Comparison of ENCODE assay signal across 10 mouse cellular contexts in the genomic region with DNA sequence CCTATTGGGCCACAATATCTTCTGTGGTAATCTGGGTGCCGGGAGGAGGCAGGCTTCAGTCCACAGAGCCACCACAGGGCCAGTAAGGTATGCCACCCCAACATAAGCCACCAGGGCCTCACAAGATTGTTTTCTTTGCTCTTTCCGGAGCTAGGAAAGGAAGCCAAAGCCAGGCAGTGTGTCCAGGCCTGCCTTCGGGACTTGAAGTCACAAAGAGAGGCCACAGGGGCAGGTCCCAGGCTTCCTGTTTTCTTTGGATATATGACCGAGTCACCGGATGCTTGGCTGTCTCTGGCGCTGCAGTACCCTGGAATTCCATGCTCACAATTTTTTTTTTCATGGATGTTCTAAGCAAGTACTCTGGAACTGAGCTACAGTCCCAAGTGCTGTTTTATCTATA. TPM values are rescaled to one million over a fixed set of nuclear protein-coding genes. Genes with fewer than 3 reads are reported as not detected.
DNase-seq lines count a peak whose midpoint lies in the region; ATAC-seq and TF ChIP-seq lines count a peak whose summit lies in the region.
"Had no signal": no experiment of that assay in that cellular context is flagged by ENCODE, and none has a peak within 500 bp of the region (broad histone marks: within the 10 kb centered on the region; RNA-seq: fewer than 3 reads in every experiment).

No protein-coding gene starts in this region.

- no peak for TF ChIP-seq CTCF in liver, postnatal 0 days (IDR thresholded peaks at IDR 0.05; ENCODE audit: low read depth)

- 0 out of 2 replicates have a peak overlapping the region, but pooled peaks have one; percentile 12 for H3K27ac ChIP-seq in liver, postnatal 0 days (ENCODE audit: low read depth)
- H3K27ac ChIP-seq in forebrain, embryonic 12.5 days: no peak overlapping the region
- H3K27ac ChIP-seq: macrophage had no signal

- no peaks in the 10 kb centered on the region for H3K36me3 ChIP-seq in liver, postnatal 0 days (replicated peaks; ENCODE audit: insufficient read depth, low read length)
- no peaks in the 10 kb centered on the region for H3K36me3 ChIP-seq in forebrain, embryonic 12.5 days (replicated peaks)

- H3K4me1 ChIP-seq in liver, postnatal 0 days (ENCODE audit: insufficient read depth): no peaks in the 10 kb centered on the region
- H3K4me1 ChIP-seq in forebrain, embryonic 12.5 days: no peaks in the 10 kb centered on the region

- H3K9ac ChIP-seq in liver, postnatal 0 days (replicated peaks): no peak overlapping the region
- no peak overlapping the region for H3K9ac ChIP-seq in forebrain, embryonic 12.5 days

- peak; percentile 63 for TF ChIP-seq EP300 in liver, postnatal 0 days (IDR thresholded peaks at IDR 0.05; ENCODE audit: low read depth)

- 48% methylated on average over 6 of the region's 6 CpGs for WGBS in liver, postnatal 0 days (ENCODE audit: insufficient replicate concordance)
- 78% methylated on average over 6 of the region's 6 CpGs for WGBS in forebrain, embryonic 12.5 days

- no peak overlapping the region for H3K4me3 ChIP-seq in liver, postnatal 0 days (ENCODE audit: low read depth, low read length)
- no peak overlapping the region for H3K4me3 ChIP-seq in forebrain, embryonic 12.5 days (replicated peaks)

- no peaks in the 10 kb centered on the region for H3K27me3 ChIP-seq in liver, postnatal 0 days (ENCODE audit: insufficient read depth, low read length)
- H3K27me3 ChIP-seq in forebrain, embryonic 12.5 days: no peaks in the 10 kb centered on the region; the same call in 1 of the 2 replicates

- peak; percentile 72 for DNase-seq in adrenal gland, postnatal 14 days
- peak; percentile 99 for DNase-seq in heart, adult 11 months
- DNase-seq in kidney, adult 8-10 months: peak; percentile 69 to 83
- DNase-seq in liver, postnatal 0 days: no peak
- no peak for DNase-seq in cerebellum, adult 9-11 months
- DNase-seq: cerebellum, adult 11 months; thymus, postnatal 14 days had no signal

- peaks cover 4% of the 10 kb centered on the region; the same call in 1 of the 2 replicates for H3K9me3 ChIP-seq in liver, postnatal 0 days (ENCODE audit: low read length)
- H3K9me3 ChIP-seq in forebrain, embryonic 12.5 days: peaks cover 6% of the 10 kb centered on the region; the same call in 1 of the 2 replicates

- ATAC-seq in liver, postnatal 0 days: peak; percentile 54
- no peak for ATAC-seq in forebrain, embryonic 12.5 days (ENCODE audit: low FRiP score)
- no peak for ATAC-seq in activated CD4-positive, CD25-positive, alpha-beta regulatory T cell, adult 4 months

- no peak overlapping the region for H3K4me2 ChIP-seq in liver, postnatal 0 days (ENCODE audit: low read depth, low read length)
- no peak overlapping the region for H3K4me2 ChIP-seq in forebrain, embryonic 12.5 days

RNA-seq across cellular contexts. Expression of a gene that starts 5.6 kb away (rescaled TPM):
- total RNA-seq in adrenal gland, postnatal 14 days (2021): 46.0 and 49.2 TPM in 2 replicates
- 3.6 and 4.1 TPM in 2 replicates for polyA plus RNA-seq in liver, postnatal 0 days (2015; fragmentation: Nextera tagmentation; extraction: Ambion mirVana)
- 17.5 and 18.9 TPM in 2 replicates for polyA plus RNA-seq in forebrain, embryonic 12.5 days (2016; fragmentation: Nextera tagmentation; extraction: Ambion mirVana)
- 1 to 10 TPM in 1 of 2 experiments, under 1 TPM in 1; 0.94 to 1.8 TPM for polyA plus RNA-seq in activated CD4-positive, CD25-positive, alpha-beta regulatory T cell, adult 4 months (2017; shearing (Covaris generic))

RNA-seq across cellular contexts. Expression of a gene that starts 22.8 kb away (rescaled TPM):
- 5.1 and 10.2 TPM in 2 replicates for total RNA-seq in adrenal gland, postnatal 14 days (2021)
- 74.6 and 75.7 TPM in 2 replicates for polyA plus RNA-seq in liver, postnatal 0 days (2015; fragmentation: Nextera tagmentation; extraction: Ambion mirVana)
- 0.45 TPM in 1 of 2 replicates, not detected in the other for polyA plus RNA-seq in forebrain, embryonic 12.5 days (2016; fragmentation: Nextera tagmentation; extraction: Ambion mirVana)
- polyA plus RNA-seq in activated CD4-positive, CD25-positive, alpha-beta regulatory T cell, adult 4 months (2017; shearing (Covaris generic)): not detected
- polyA plus RNA-seq: macrophage had no signal

RNA-seq across cellular contexts. Expression of a gene that starts 59.5 kb away (rescaled TPM):
- 31.5 and 31.8 TPM in 2 replicates for total RNA-seq in adrenal gland, postnatal 14 days (2021)
- polyA plus RNA-seq in liver, postnatal 0 days (2015; fragmentation: Nextera tagmentation; extraction: Ambion mirVana): 2.8 and 3.7 TPM in 2 replicates
- 6.1 and 6.2 TPM in 2 replicates for polyA plus RNA-seq in forebrain, embryonic 12.5 days (2016; fragmentation: Nextera tagmentation; extraction: Ambion mirVana)
- polyA plus RNA-seq in activated CD4-positive, CD25-positive, alpha-beta regulatory T cell, adult 4 months (2017; shearing (Covaris generic)): not detected

RNA-seq across cellular contexts. Expression of a gene that starts 59.9 kb away (rescaled TPM):
- total RNA-seq in adrenal gland, postnatal 14 days (2021): 30.2 and 35.6 TPM in 2 replicates
- polyA plus RNA-seq in liver, postnatal 0 days (2015; fragmentation: Nextera tagmentation; extraction: Ambion mirVana): 9.3 and 9.9 TPM in 2 replicates
- 12.4 and 13.1 TPM in 2 replicates for polyA plus RNA-seq in forebrain, embryonic 12.5 days (2016; fragmentation: Nextera tagmentation; extraction: Ambion mirVana)
- 1 to 10 TPM; 5.8 to 7.1 TPM for polyA plus RNA-seq in activated CD4-positive, CD25-positive, alpha-beta regulatory T cell, adult 4 months (2017; shearing (Covaris generic))

Comparison
In these comparisons a context has a peak if more than half of its experiments do, and no peak if none do; other contexts are left out.
1. DNase-seq: peak in adrenal gland, postnatal 14 days (single experiment), heart, adult 11 months (single experiment) and kidney, adult 8-10 months (2 of 2); none in liver, postnatal 0 days (single experiment) and cerebellum, adult 9-11 months (single experiment).
2. RNA of a gene that starts 22.8 kb away (polyA plus RNA-seq): 74.6 to 75.7 TPM in liver, postnatal 0 days; 0.45 TPM in forebrain, embryonic 12.5 days and not detected in activated CD4-positive, CD25-positive, alpha-beta regulatory T cell, adult 4 months; every median in the first group is over 10 times any median in the second.